Mouse (Mus musculus) bone marrow macrophage, adult 2 months (primary cell): ENCODE results near the gene Hmgcl.

Experiments used
- CTCF ChIP-seq: IDR thresholded peaks from 2 replicates; pipeline ENCODE4 v1.5.1; 2012; ENCODE audit warnings: low read depth, mild to moderate bottlenecking, low read length, moderate library complexity
- POLR2A ChIP-seq: IDR thresholded peaks from 2 replicates; pipeline ENCODE4 v1.6.1; 2012; ENCODE audit warnings: mild to moderate bottlenecking, low read depth, low read length, borderline replicate concordance

GRCm38 (mm10) chr4:135993941-135994340 lies 47.7 kb downstream of the Hmgcl start:
- TF ChIP-seq CTCF (no peak), POLR2A (no peak)
